In the genomic region with DNA sequence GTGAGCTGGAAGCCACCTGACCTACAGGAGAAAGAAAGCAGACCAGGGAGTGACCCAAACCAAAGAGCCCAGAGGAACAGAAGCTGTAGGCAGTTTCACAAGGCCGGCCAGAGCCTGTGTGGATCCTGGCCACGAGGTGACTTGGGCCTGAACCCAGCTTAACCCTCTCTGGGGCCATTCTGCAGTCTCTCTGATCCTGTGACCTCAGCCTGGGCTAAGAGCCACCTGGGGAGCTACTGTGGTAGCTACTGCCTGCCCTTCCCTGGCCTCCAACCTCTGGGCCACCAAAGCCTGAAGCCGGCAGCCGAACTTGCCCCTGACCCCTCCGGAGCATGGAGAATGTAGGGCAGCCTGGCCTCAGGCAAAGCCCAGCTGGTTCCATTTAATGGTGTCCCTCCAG, we compare ENCODE assay signal across 17 mouse cellular contexts. TPM values are rescaled to one million over a fixed set of nuclear protein-coding genes. Genes with fewer than 3 reads are reported as not detected.
"Had no signal": no experiment of that assay in that cellular context is flagged by ENCODE, and none has a peak within 500 bp of the region (broad histone marks: within the 10 kb centered on the region; RNA-seq: fewer than 3 reads in every experiment).

No protein-coding gene starts in this region.

- H3K4me2 ChIP-seq: liver, embryonic 15.5 days; midbrain, embryonic 15.5 days; neural tube, embryonic 12.5 days had no signal

- H3K9ac ChIP-seq: liver, embryonic 15.5 days; midbrain, embryonic 15.5 days; neural tube, embryonic 12.5 days had no signal

- H3K4me1 ChIP-seq: midbrain, embryonic 15.5 days; neural tube, embryonic 12.5 days had no signal

- H3K4me3 ChIP-seq: layer of hippocampus, adult 2 months; liver, embryonic 15.5 days; midbrain, embryonic 15.5 days; neural tube, embryonic 12.5 days had no signal

- H3K9me3 ChIP-seq: liver, embryonic 15.5 days; midbrain, embryonic 15.5 days; neural tube, embryonic 12.5 days had no signal

- H3K27me3 ChIP-seq: liver, embryonic 15.5 days; midbrain, embryonic 15.5 days; neural tube, embryonic 12.5 days had no signal

- ATAC-seq: lung, postnatal 0 days; midbrain, embryonic 15.5 days had no signal

- H3K36me3 ChIP-seq: liver, embryonic 15.5 days; midbrain, embryonic 15.5 days; neural tube, embryonic 12.5 days had no signal

- DNase-seq: kidney, adult 8-10 months; kidney, postnatal 4 days; liver; lung, adult 2 months; lung, postnatal 36 days; spleen, adult 18-20 months; thymus, adult 2 months; thymus, postnatal 4 days had no signal

- H3K27ac ChIP-seq: kidney, postnatal 0 days; layer of hippocampus, adult 2 months; liver, embryonic 15.5 days; midbrain, embryonic 15.5 days; neural tube, embryonic 12.5 days had no signal

RNA-seq across cellular contexts. Expression of a gene that starts 7.6 kb away (rescaled TPM):
- total RNA-seq: megakaryocyte progenitor cell, adult 5-6 weeks; monocyte, adult 5-6 weeks; neutrophil, adult 5-6 weeks had no signal
- polyA plus RNA-seq: lung, postnatal 0 days had no signal
